Mouse (Mus musculus) left cerebral cortex, postnatal 4 days (tissue): ENCODE results near the gene Sdc4. TPM values are rescaled to one million over a fixed set of nuclear protein-coding genes. Genes with fewer than 3 reads are reported as not detected.

Experiments
- total RNA-seq, 2 experiments: library from RNA; stranded (reverse); gene quantifications; 2 replicates each; pipeline ENCODE4 v1.2.3; 2021

Gene Sdc4
- total RNA-seq, 2 experiments from 2014 or later: 9.6 to 12.6 TPM

Other genes starting within 250 kb of the Sdc4 start
- gene Wfdc15a, start 243.8 kb downstream of the Sdc4 start, total RNA-seq: not detected
- not detected for gene Wfdc15b, start 222.2 kb downstream of the Sdc4 start, total RNA-seq
- not detected for gene Svs2, start 205.4 kb downstream of the Sdc4 start, total RNA-seq
- gene Svs3b, start 187.2 kb downstream of the Sdc4 start, total RNA-seq: not detected
- not detected for gene Svs4, start 165.4 kb downstream of the Sdc4 start, total RNA-seq
- not detected for gene Svs3a, start 154.6 kb downstream of the Sdc4 start, total RNA-seq
- gene Svs6, start 127.1 kb downstream of the Sdc4 start, total RNA-seq: not detected
- gene Svs5, start 111.1 kb downstream of the Sdc4 start, total RNA-seq: not detected
- under 1 TPM in 1 of 2 experiments, not detected in 1; 0.94 TPM for gene Slpi, start 54.8 kb downstream of the Sdc4 start, total RNA-seq
- under 1 TPM; 0.24 to 0.40 TPM for gene Rbpjl, start 40.7 kb downstream of the Sdc4 start, total RNA-seq
- 1 to 10 TPM; 9.6 to 9.8 TPM for gene Matn4, start 38.7 kb downstream of the Sdc4 start, total RNA-seq
- gene Sys1, start 13.1 kb upstream of the Sdc4 start, total RNA-seq: 10 to 100 TPM; 42.5 to 45.8 TPM
- gene Gm20458, start 17.1 kb upstream of the Sdc4 start, total RNA-seq: 1 to 10 TPM in 1 of 2 experiments, not detected in 1; 2.9 TPM
- gene Trp53tg5, start 29.8 kb upstream of the Sdc4 start, total RNA-seq: not detected
- 10 to 100 TPM; 32.6 to 33.5 TPM for gene Dbndd2, start 42.2 kb upstream of the Sdc4 start, total RNA-seq
- gene Pigt, start 53.6 kb upstream of the Sdc4 start, total RNA-seq: 100 to 1,000 TPM; 109 to 113 TPM
- gene Wfdc2, start 118.5 kb upstream of the Sdc4 start, total RNA-seq: 1 to 10 TPM in 1 of 2 experiments, not detected in 1; 2.1 TPM
- not detected for gene Spint3, start 129.6 kb upstream of the Sdc4 start, total RNA-seq
- gene Wfdc6a, start 141.6 kb upstream of the Sdc4 start, total RNA-seq: not detected
- gene Eppin, start 149.7 kb upstream of the Sdc4 start, total RNA-seq: not detected
- gene Wfdc6b, start 169.6 kb upstream of the Sdc4 start, total RNA-seq: under 1 TPM in 1 of 2 experiments, not detected in 1; 0.40 TPM
- not detected for gene Wfdc8, start 169.7 kb upstream of the Sdc4 start, total RNA-seq
- not detected for gene Wfdc16, start 194.9 kb upstream of the Sdc4 start, total RNA-seq
- not detected for gene Wfdc10, start 212.2 kb upstream of the Sdc4 start, total RNA-seq
- gene Wfdc9, start 212.7 kb upstream of the Sdc4 start, total RNA-seq: not detected
- gene Wfdc11, start 230.2 kb upstream of the Sdc4 start, total RNA-seq: not detected
- not detected for gene Wfdc13, start 241.2 kb upstream of the Sdc4 start, total RNA-seq